Mouse (Mus musculus): ENCODE data around the gene Gm49391.
"Not testable (repeated sequence)": the region's sequence is repeated elsewhere in the genome, so short reads cannot be mapped to it uniquely, and the experiment has no call there.

The Gm49391 gene

GRCm38 (mm10) chr13:60936500-60936901, at the start of gene Gm49391, which contains the start of gene Ctla2a:
Gene Gm49391, minus strand, starts transcription at chr13:60936571.
Gene Ctla2a, minus strand, starts transcription at chr13:60936625.
- DNase-seq (ENCODE audit: low spot score) = no peak

- not testable (repeated sequence) for DNase-seq (ENCODE audit: low spot score)
These were observed 35.9 kb upstream of the Gm49391 start for GRCm38 (mm10) chr13:60972319-60972718.

GRCm38 (mm10) chr13:60963985-60964384, 27.6 kb upstream of the Gm49391 start:
- not testable (repeated sequence) for DNase-seq (ENCODE audit: low spot score)

GRCm38 (mm10) chr13:60961706-60962105, 25.3 kb upstream of the Gm49391 start:
- no peak for DNase-seq (ENCODE audit: low spot score)

GRCm38 (mm10) chr13:60941884-60942283, 5.5 kb upstream of the Gm49391 start, which contains the start of gene Tpbpa:
Gene Tpbpa, minus strand, starts transcription at chr13:60941984.
- DNase-seq (ENCODE audit: low spot score) = not testable (repeated sequence)

- DNase-seq (ENCODE audit: low spot score) = not testable (repeated sequence)
These were observed 881 bp downstream of the Gm49391 start, which contains the start of gene Gm49393 for GRCm38 (mm10) chr13:60935490-60935889. Gene Gm49393, minus strand, starts transcription at chr13:60935590.

- not testable (repeated sequence) for DNase-seq (ENCODE audit: low spot score)
These were observed 31.6 kb downstream of the Gm49391 start, which contains the start of gene Tpbpb for GRCm38 (mm10) chr13:60904780-60905179. Gene Tpbpb, minus strand, starts transcription at chr13:60904880.

GRCm38 (mm10) chr13:60897328-60897727, 39.0 kb downstream of the Gm49391 start, which contains the start of gene Ctla2b:
Gene Ctla2b, minus strand, starts transcription at chr13:60897447.
- DNase-seq (ENCODE audit: low spot score) = no peak

- not testable (repeated sequence) for DNase-seq (ENCODE audit: low spot score)
These were observed 39.6 kb downstream of the Gm49391 start, which contains the start of gene Gm49392 for GRCm38 (mm10) chr13:60896794-60897193. Gene Gm49392, minus strand, starts transcription at chr13:60896894.

GRCm38 (mm10) chr13:60895406-60896160, 40.8 kb downstream of the Gm49391 start:
- DNase-seq (ENCODE audit: low spot score) = no peak

- DNase-seq (ENCODE audit: low spot score) = no peak
These were observed 44.1 kb downstream of the Gm49391 start for GRCm38 (mm10) chr13:60892301-60892700.

- DNase-seq (ENCODE audit: low spot score) = no peak
These were observed 72.1 kb downstream of the Gm49391 start, which contains the start of gene 4930486L24Rik for GRCm38 (mm10) chr13:60864281-60864680. Gene 4930486L24Rik, minus strand, starts transcription at chr13:60864475.

GRCm38 (mm10) chr13:60848241-60849120, 87.9 kb downstream of the Gm49391 start:
- DNase-seq (ENCODE audit: low spot score) = no peak

Measured in spleen, adult 12 weeks (tissue).